Mouse (Mus musculus): Measurements from ENCODE around the gene Dock11.

The Dock11 gene

GRCm38 (mm10) chrX:36100883-36101282, 212.3 kb downstream of the Dock11 start:
- no peak for DNase-seq (ENCODE audit: low spot score in 2 of 2)

- no peak for DNase-seq (ENCODE audit: low spot score in 2 of 2)
Measured at GRCm38 (mm10) chrX:36101318-36101717, 212.7 kb downstream of the Dock11 start.

DNA sequence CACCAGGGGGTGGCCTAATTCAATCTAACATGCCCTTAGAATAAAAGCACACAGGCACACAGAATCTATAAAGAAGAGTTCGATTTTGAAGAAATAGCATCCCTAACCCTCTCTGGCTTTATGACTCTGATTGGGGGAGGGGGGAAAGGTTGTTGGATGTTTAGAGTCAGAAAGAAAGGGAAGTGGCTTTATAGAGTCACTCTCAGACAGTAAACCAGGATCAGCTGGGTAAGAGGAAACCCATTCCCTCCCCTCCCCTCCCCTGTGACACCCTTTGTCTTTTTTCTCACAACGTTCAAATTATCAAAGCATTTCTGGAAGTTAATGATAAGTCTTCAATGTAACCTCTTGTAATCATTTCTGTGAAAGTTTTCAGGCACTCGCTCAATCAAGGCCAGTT, 220.0 kb downstream of the Dock11 start:
- no peak for DNase-seq (ENCODE audit: low spot score in 2 of 2)

DNA sequence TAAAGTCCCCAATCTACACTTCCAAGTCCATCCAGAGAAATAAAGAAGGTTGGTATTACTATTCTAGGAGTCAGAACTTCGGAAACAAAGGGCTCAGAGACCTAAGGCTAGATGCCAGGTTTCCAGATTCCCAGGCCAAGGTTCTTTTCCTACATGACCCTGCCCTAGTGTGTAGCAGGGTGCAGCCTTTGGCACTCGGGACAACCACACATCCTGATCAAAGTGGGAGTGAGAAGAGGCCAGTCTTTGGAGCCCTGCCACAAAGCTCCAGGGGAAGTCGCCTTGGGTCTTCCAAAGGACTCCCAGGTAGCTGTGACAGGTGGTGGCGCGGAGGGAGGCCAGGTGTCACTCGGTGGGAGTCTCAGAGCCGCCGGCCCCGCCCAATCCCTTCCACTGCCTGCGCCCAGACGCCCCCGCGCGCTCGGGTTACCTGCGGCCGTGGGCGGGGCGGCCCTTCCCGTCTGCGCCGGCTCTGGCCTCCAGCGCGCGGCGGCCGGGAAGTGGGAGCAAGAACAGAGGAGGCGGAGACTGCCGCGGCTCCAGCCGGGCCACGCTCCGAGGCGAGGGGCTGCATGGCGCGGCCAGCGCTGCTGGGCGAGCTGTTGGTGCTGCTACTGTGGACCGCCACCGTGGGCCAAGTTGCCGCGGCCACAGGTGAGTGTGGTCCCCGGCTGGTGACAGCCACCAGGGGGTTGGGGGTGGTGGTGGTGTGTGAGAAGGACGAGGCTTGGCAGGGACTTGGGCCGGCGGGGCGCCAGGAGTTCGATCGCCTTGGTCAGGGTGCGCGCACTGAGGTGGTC, 223.2 kb downstream of the Dock11 start, which contains the start of gene Il13ra1:
TSS of gene Il13ra1 (plus strand) at position 489 of the 800 bp plus-strand sequence.
- DNase-seq (ENCODE audit: low spot score in 2 of 2) = peak; percentile 22 to 30

- DNase-seq (ENCODE audit: low spot score in 2 of 2) = no peak
Measured at GRCm38 (mm10) chrX:36112422-36112750, 223.8 kb downstream of the Dock11 start.

- no peak for DNase-seq (ENCODE audit: low spot score in 2 of 2)
Measured at GRCm38 (mm10) chrX:36115171-36115570, 226.5 kb downstream of the Dock11 start.
